In genomic region chr16:92953936-92954654, GRCm38 (mm10) we compare ENCODE assay signal across 9 mouse cellular contexts.
A peak's percentile ranks its signal among the peaks of the same experiment; 100 is the strongest.
DNase-seq lines count a peak whose midpoint lies in the region; ATAC-seq and TF ChIP-seq lines count a peak whose summit lies in the region.
"Had no signal": no experiment of that assay in that cellular context is flagged by ENCODE, and none has a peak within 500 bp of the region (broad histone marks: within the 10 kb centered on the region; RNA-seq: fewer than 3 reads in every experiment).

No protein-coding gene starts in this region.

- H3K9me3 ChIP-seq in embryonic facial prominence, embryonic 12.5 days, result no peaks in the 10 kb centered on the region
- H3K9me3 ChIP-seq in heart, postnatal 0 days (replicated peaks; ENCODE audit: control insufficient read depth, low read length), result no peaks in the 10 kb centered on the region
- H3K9me3 ChIP-seq in limb, embryonic 13.5 days, result no peaks in the 10 kb centered on the region

- peak overlapping the region; percentile 84 for H3K27ac ChIP-seq in embryonic facial prominence, embryonic 12.5 days
- H3K27ac ChIP-seq in heart, postnatal 0 days (ENCODE audit: low read depth), result peak overlapping the region; percentile 65
- peak overlapping the region; percentile 69 for H3K27ac ChIP-seq in limb, embryonic 13.5 days
- H3K27ac ChIP-seq in cerebellum, adult 2 months (ENCODE audit: insufficient read depth, low read length), result no peak overlapping the region

- ATAC-seq in embryonic facial prominence, embryonic 12.5 days (ENCODE audit: insufficient number of reproducible peaks, insufficient read depth, low FRiP score, low TSS enrichment), result no peak
- peak; percentile 74 for ATAC-seq in heart, postnatal 0 days (ENCODE audit: insufficient read depth, low read depth)
- peak; percentile 58 for ATAC-seq in limb, embryonic 13.5 days (ENCODE audit: low FRiP score, low read depth)

- 32% methylated on average over 11 of the region's 11 CpGs for WGBS in embryonic facial prominence, embryonic 12.5 days
- 49% methylated on average over 11 of the region's 11 CpGs for WGBS in heart, postnatal 0 days
- 24% methylated on average over 11 of the region's 11 CpGs for WGBS in limb, embryonic 13.5 days
- WGBS in cerebellum, adult 2 months, result 66% methylated on average over 11 of the region's 11 CpGs

- DNase-seq in right cerebral cortex, postnatal 10 days (ENCODE audit: low spot score in 2 of 2), result peak; percentile 34 to 62
- no peak for DNase-seq in right cerebral cortex, adult 18-20 months
- peak; percentile 53 for DNase-seq in heart, postnatal 0 days (ENCODE audit: low spot score)
- peak; percentile 58 for DNase-seq in testis, postnatal 10 days (ENCODE audit: low spot score)
- no peak for DNase-seq in spleen, adult 12 weeks (ENCODE audit: low spot score)
- DNase-seq in cerebellum, adult 2 months, result no peak

- H3K27me3 ChIP-seq in embryonic facial prominence, embryonic 12.5 days, result no peaks in the 10 kb centered on the region
- no peaks in the 10 kb centered on the region for H3K27me3 ChIP-seq in heart, postnatal 0 days (ENCODE audit: control insufficient read depth, insufficient read depth, low read length)
- no peaks in the 10 kb centered on the region for H3K27me3 ChIP-seq in limb, embryonic 13.5 days
- H3K27me3 ChIP-seq in cerebellum, adult 2 months (ENCODE audit: control insufficient read depth, insufficient read depth, low read length), result no peaks in the 10 kb centered on the region

- TF ChIP-seq EP300 in heart, postnatal 0 days (IDR thresholded peaks at IDR 0.05; ENCODE audit: low read depth), result no peak

- no peak overlapping the region for H3K9ac ChIP-seq in embryonic facial prominence, embryonic 12.5 days
- H3K9ac ChIP-seq in heart, postnatal 0 days (replicated peaks; ENCODE audit: low read depth, low read length), result no peak overlapping the region
- H3K9ac ChIP-seq in limb, embryonic 13.5 days, result no peak overlapping the region

- no peaks in the 10 kb centered on the region for H3K36me3 ChIP-seq in embryonic facial prominence, embryonic 12.5 days
- no peaks in the 10 kb centered on the region for H3K36me3 ChIP-seq in heart, postnatal 0 days (replicated peaks; ENCODE audit: control insufficient read depth, insufficient read depth, low read length)
- H3K36me3 ChIP-seq in limb, embryonic 13.5 days, result no peaks in the 10 kb centered on the region

- TF ChIP-seq POLR2A in cerebellum, adult 2 months (IDR thresholded peaks at IDR 0.05; ENCODE audit: borderline replicate concordance, insufficient read depth, low read length), result no peak

- H3K4me3 ChIP-seq in embryonic facial prominence, embryonic 12.5 days, result no peak overlapping the region
- H3K4me3 ChIP-seq in heart, postnatal 0 days (ENCODE audit: low read depth, low read length), result no peak overlapping the region
- no peak overlapping the region for H3K4me3 ChIP-seq in limb, embryonic 13.5 days
- no peak overlapping the region for H3K4me3 ChIP-seq in cerebellum, adult 2 months (replicated peaks; ENCODE audit: insufficient read depth, low read depth, low read length)
- H3K4me3 ChIP-seq: megakaryocyte, embryonic 14.5 days had no signal

- H3K4me2 ChIP-seq in embryonic facial prominence, embryonic 12.5 days (replicated peaks), result no peak overlapping the region
- no peak overlapping the region for H3K4me2 ChIP-seq in heart, postnatal 0 days (ENCODE audit: low read depth, low read length)
- peak overlapping the region; percentile 15; the same call in 1 of the 2 replicates for H3K4me2 ChIP-seq in limb, embryonic 13.5 days (replicated peaks)

- H3K4me1 ChIP-seq in embryonic facial prominence, embryonic 12.5 days, result peaks cover 25% of the 10 kb centered on the region
- peaks cover 31% of the 10 kb centered on the region for H3K4me1 ChIP-seq in heart, postnatal 0 days (ENCODE audit: control insufficient read depth, insufficient read depth)
- peaks cover 44% of the 10 kb centered on the region for H3K4me1 ChIP-seq in limb, embryonic 13.5 days
- peaks cover 7% of the 10 kb centered on the region for H3K4me1 ChIP-seq in cerebellum, adult 2 months (ENCODE audit: control insufficient read depth, insufficient read depth, low read length)

- TF ChIP-seq CTCF in heart, postnatal 0 days (IDR thresholded peaks at IDR 0.05; ENCODE audit: low read depth), result no peak
- no peak for TF ChIP-seq CTCF in cerebellum, adult 2 months (IDR thresholded peaks at IDR 0.05; ENCODE audit: borderline replicate concordance, insufficient read depth, low read depth, low read length)

Comparison
In these comparisons a context has a peak if more than half of its experiments do, and no peak if none do; other contexts are left out.
1. DNase-seq: peak in right cerebral cortex, postnatal 10 days (2 of 2), heart, postnatal 0 days (single experiment) and testis, postnatal 10 days (single experiment); none in right cerebral cortex, adult 18-20 months (single experiment), spleen, adult 12 weeks (single experiment) and cerebellum, adult 2 months (0 of 2).